Mouse (Mus musculus) heart, postnatal 0 days (tissue): ENCODE data around the gene Mybl2.

Experiments
- CTCF ChIP-seq: IDR thresholded peaks from 2 replicates; pipeline ENCODE4 v1.5.1; 2016; ENCODE audit warnings: antibody characterized with exemption, control low read depth, low read depth
- EP300 ChIP-seq: IDR thresholded peaks from 2 replicates; pipeline ENCODE4 v1.6.1; 2016; ENCODE audit warnings: antibody characterized with exemption, low read depth

- TF ChIP-seq CTCF = no peak
- TF ChIP-seq EP300 = no peak
These were observed 15.7 kb downstream of the Mybl2 start for GRCm38 (mm10) chr2:163070213-163070612.
